Mouse (Mus musculus) embryo, embryonic 10 days (tissue): Measurements from ENCODE around the gene Ccdc114.
"Not testable (repeated sequence)": the region's sequence is repeated elsewhere in the genome, so short reads cannot be mapped to it uniquely, and the experiment has no call there.

Experiments used
- DNase-seq: peaks from one replicate; pipeline ENCODE4 v3.0.0-alpha.2; 2015; ENCODE audit warnings: low spot score

Gene Ccdc114

GRCm38 (mm10) chr7:45919083-45919671, 4.7 kb upstream of the Ccdc114 start:
- DNase-seq = no peak

- DNase-seq = no peak
Observed at GRCm38 (mm10) chr7:45919761-45920160, 4.1 kb upstream of the Ccdc114 start.

GRCm38 (mm10) chr7:45920583-45921241, 3.2 kb upstream of the Ccdc114 start:
- DNase-seq = no peak

GRCm38 (mm10) chr7:45921242-45921621, 2.6 kb upstream of the Ccdc114 start, which contains the start of gene Emp3:
Emp3 (minus strand) TSS chr7:45921404.
- DNase-seq = no peak

- DNase-seq = no peak
Observed at GRCm38 (mm10) chr7:45921950-45922600, 1.8 kb upstream of the Ccdc114 start.

- peak; percentile 98 for DNase-seq
Observed at GRCm38 (mm10) chr7:45922928-45923761, 727 bp upstream of the Ccdc114 start.

GRCm38 (mm10) chr7:45924429-45924816, 551 bp downstream of the Ccdc114 start:
- DNase-seq = no peak

- DNase-seq = no peak
Observed at GRCm38 (mm10) chr7:45928626-45929295, 4.9 kb downstream of the Ccdc114 start.

GRCm38 (mm10) chr7:45929688-45930087, 5.8 kb downstream of the Ccdc114 start:
- no peak for DNase-seq

GRCm38 (mm10) chr7:45933766-45934165, 9.9 kb downstream of the Ccdc114 start:
- not testable (repeated sequence) for DNase-seq

- DNase-seq = peak; percentile 87
Observed at GRCm38 (mm10) chr7:45935114-45935513, 11.2 kb downstream of the Ccdc114 start.

GRCm38 (mm10) chr7:45939836-45940235, 16.0 kb downstream of the Ccdc114 start:
- no peak for DNase-seq

GRCm38 (mm10) chr7:45941986-45942385, 18.1 kb downstream of the Ccdc114 start:
- no peak for DNase-seq

- DNase-seq = not testable (repeated sequence)
Observed at GRCm38 (mm10) chr7:45943280-45943679, 19.4 kb downstream of the Ccdc114 start.

- DNase-seq = no peak
Observed at GRCm38 (mm10) chr7:45949061-45949460, 25.2 kb downstream of the Ccdc114 start.

GRCm38 (mm10) chr7:45956611-45957010, 32.7 kb downstream of the Ccdc114 start:
- DNase-seq = no peak

GRCm38 (mm10) chr7:45971831-45972723, 48.2 kb downstream of the Ccdc114 start:
- DNase-seq = no peak

- no peak for DNase-seq
Observed at GRCm38 (mm10) chr7:45973271-45973687, 49.4 kb downstream of the Ccdc114 start.

- no peak for DNase-seq
Observed at GRCm38 (mm10) chr7:45974103-45974502, 50.2 kb downstream of the Ccdc114 start.

- no peak for DNase-seq
Observed at GRCm38 (mm10) chr7:45974512-45974911, 50.6 kb downstream of the Ccdc114 start.

GRCm38 (mm10) chr7:45981612-45982011, 57.7 kb downstream of the Ccdc114 start:
- no peak for DNase-seq
